ENCODE assay signal across 8 mouse cellular contexts in the genomic region with DNA sequence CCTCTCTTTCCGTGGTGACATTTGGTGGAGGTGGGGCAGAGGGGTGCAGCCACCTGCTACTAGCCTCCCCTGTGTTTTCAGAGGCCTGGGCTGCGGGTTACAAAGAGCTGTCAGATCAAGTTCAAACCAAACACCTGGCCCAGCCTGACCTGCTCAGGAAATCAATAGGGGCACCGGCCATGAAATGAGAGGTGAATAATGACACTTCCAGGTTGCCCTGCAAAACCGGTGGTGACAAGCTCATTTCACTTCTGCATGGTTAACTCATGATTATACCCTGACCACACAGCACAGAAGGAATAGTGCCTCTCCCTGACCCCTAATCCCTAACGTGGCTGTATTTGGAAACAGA.
DNase-seq lines count a peak whose midpoint lies in the region; ATAC-seq lines count a peak whose summit lies in the region.

No protein-coding gene starts in this region.

- no peak overlapping the region for H3K4me2 ChIP-seq in forebrain, embryonic 16.5 days (ENCODE audit: low read length)
- H3K4me2 ChIP-seq in liver, embryonic 11.5 days = no peak overlapping the region
- 0 out of 2 replicates have a peak overlapping the region, but pooled peaks have one; percentile 12 for H3K4me2 ChIP-seq in limb, embryonic 13.5 days (replicated peaks)
- no peak overlapping the region for H3K4me2 ChIP-seq in forebrain, embryonic 15.5 days (replicated peaks)

- DNase-seq in forebrain, embryonic 10.5 days (ENCODE audit: extremely low spot score, low spot score) = no peak
- DNase-seq in liver, embryonic 11.5 days (ENCODE audit: low spot score) = no peak
- no peak for DNase-seq in liver
- peak; percentile 40 to 47 for DNase-seq in thymus, postnatal 36 days
- DNase-seq in MN1 (ENCODE audit: low spot score) = no peak

- ATAC-seq in forebrain, embryonic 16.5 days = no peak
- ATAC-seq in liver, embryonic 11.5 days (replicated peaks; ENCODE audit: low FRiP score) = 0 out of 2 replicates have a peak, but pooled peaks have one; percentile 26
- peak; percentile 15; the same call in 1 of the 2 replicates for ATAC-seq in limb, embryonic 13.5 days (ENCODE audit: low FRiP score, low read depth)
- no peak for ATAC-seq in forebrain, embryonic 15.5 days (replicated peaks)

- no peaks in the 10 kb centered on the region; the same call in 1 of the 2 replicates for H3K9me3 ChIP-seq in forebrain, embryonic 10.5 days
- H3K9me3 ChIP-seq in forebrain, embryonic 16.5 days (ENCODE audit: control insufficient read depth, low read length) = 0 out of 2 replicates have a peak, but pooled peaks cover 2% of the 10 kb centered on the region
- no peaks in the 10 kb centered on the region for H3K9me3 ChIP-seq in liver, embryonic 11.5 days (ENCODE audit: control insufficient read depth, low read length)
- H3K9me3 ChIP-seq in limb, embryonic 13.5 days = no peaks in the 10 kb centered on the region
- no peaks in the 10 kb centered on the region for H3K9me3 ChIP-seq in forebrain, embryonic 15.5 days

- no peak overlapping the region for H3K4me3 ChIP-seq in forebrain, embryonic 10.5 days
- H3K4me3 ChIP-seq in forebrain, embryonic 16.5 days (replicated peaks; ENCODE audit: low read length) = no peak overlapping the region
- no peak overlapping the region for H3K4me3 ChIP-seq in liver, embryonic 11.5 days (ENCODE audit: low read depth, low read length)
- H3K4me3 ChIP-seq in limb, embryonic 13.5 days = no peak overlapping the region
- no peak overlapping the region for H3K4me3 ChIP-seq in forebrain, embryonic 15.5 days

- peaks cover 18% of the 10 kb centered on the region for H3K4me1 ChIP-seq in forebrain, embryonic 10.5 days
- no peaks in the 10 kb centered on the region for H3K4me1 ChIP-seq in forebrain, embryonic 16.5 days (replicated peaks; ENCODE audit: control insufficient read depth, insufficient read depth, low read length)
- 0 out of 2 replicates have a peak, but pooled peaks cover 2% of the 10 kb centered on the region for H3K4me1 ChIP-seq in liver, embryonic 11.5 days (replicated peaks; ENCODE audit: control insufficient read depth, insufficient read depth, low read length)
- H3K4me1 ChIP-seq in limb, embryonic 13.5 days = peaks cover 35% of the 10 kb centered on the region
- H3K4me1 ChIP-seq in forebrain, embryonic 15.5 days = no peaks in the 10 kb centered on the region

- no peak overlapping the region for H3K9ac ChIP-seq in forebrain, embryonic 16.5 days (replicated peaks; ENCODE audit: low read depth, low read length)
- no peak overlapping the region for H3K9ac ChIP-seq in liver, embryonic 11.5 days (ENCODE audit: low read depth, low read length)
- H3K9ac ChIP-seq in limb, embryonic 13.5 days = no peak overlapping the region
- H3K9ac ChIP-seq in forebrain, embryonic 15.5 days (replicated peaks) = no peak overlapping the region

- no peaks in the 10 kb centered on the region for H3K36me3 ChIP-seq in forebrain, embryonic 10.5 days (replicated peaks)
- H3K36me3 ChIP-seq in forebrain, embryonic 16.5 days (ENCODE audit: control insufficient read depth, insufficient read depth) = no peaks in the 10 kb centered on the region
- H3K36me3 ChIP-seq in liver, embryonic 11.5 days (ENCODE audit: control insufficient read depth, insufficient read depth, low read length) = no peaks in the 10 kb centered on the region
- no peaks in the 10 kb centered on the region for H3K36me3 ChIP-seq in limb, embryonic 13.5 days
- H3K36me3 ChIP-seq in forebrain, embryonic 15.5 days = no peaks in the 10 kb centered on the region

- H3K27me3 ChIP-seq in forebrain, embryonic 10.5 days (ENCODE audit: poor library complexity, severe bottlenecking) = no peaks in the 10 kb centered on the region
- no peaks in the 10 kb centered on the region for H3K27me3 ChIP-seq in forebrain, embryonic 16.5 days (replicated peaks; ENCODE audit: control insufficient read depth, insufficient read depth, low read length)
- H3K27me3 ChIP-seq in liver, embryonic 11.5 days (replicated peaks; ENCODE audit: control insufficient read depth, insufficient read depth, low read length) = no peaks in the 10 kb centered on the region
- no peaks in the 10 kb centered on the region for H3K27me3 ChIP-seq in limb, embryonic 13.5 days
- H3K27me3 ChIP-seq in forebrain, embryonic 15.5 days = no peaks in the 10 kb centered on the region

- 30% methylated on average over 5 of the region's 5 CpGs for WGBS in forebrain, embryonic 10.5 days
- 33% methylated on average over 5 of the region's 5 CpGs for WGBS in forebrain, embryonic 16.5 days
- WGBS in liver, embryonic 11.5 days = 32% methylated on average over 5 of the region's 5 CpGs
- WGBS in limb, embryonic 13.5 days = 10% methylated on average over 5 of the region's 5 CpGs
- 30% methylated on average over 5 of the region's 5 CpGs for WGBS in forebrain, embryonic 15.5 days

- H3K27ac ChIP-seq in forebrain, embryonic 10.5 days = peak overlapping the region; percentile 79
- no peak overlapping the region for H3K27ac ChIP-seq in forebrain, embryonic 16.5 days (ENCODE audit: low read length)
- H3K27ac ChIP-seq in liver, embryonic 11.5 days (ENCODE audit: low read depth, low read length) = no peak overlapping the region
- no peak overlapping the region for H3K27ac ChIP-seq in limb, embryonic 13.5 days
- no peak overlapping the region for H3K27ac ChIP-seq in forebrain, embryonic 15.5 days (replicated peaks)

Comparison
In these comparisons a context has a peak if more than half of its experiments do, and no peak if none do; other contexts are left out.
1. DNase-seq: peak in thymus, postnatal 36 days (2 of 2); none in forebrain, embryonic 10.5 days (single experiment), liver, embryonic 11.5 days (single experiment), liver (single experiment) and MN1 (single experiment).
2. ATAC-seq: peak in liver, embryonic 11.5 days (single experiment) and limb, embryonic 13.5 days (single experiment); none in forebrain, embryonic 16.5 days (single experiment) and forebrain, embryonic 15.5 days (single experiment).